Mouse (Mus musculus) liver, embryonic 11.5 days (tissue): ENCODE measurements around the gene Axin1. TPM values are rescaled to one million over a fixed set of nuclear protein-coding genes. Genes with fewer than 3 reads are reported as not detected.
A peak's percentile ranks its signal among the peaks of the same experiment; 100 is the strongest.

ENCODE experiments used
- ATAC-seq: fragments of 200-750 bp; cut with Nextera tagmentation; replicated peaks from 2 replicates; pipeline ENCODE4 v1.8.0; 2017; ENCODE audit warnings: moderate number of reproducible peaks, mild to moderate bottlenecking, moderate TSS enrichment, moderate library complexity; ENCODE audit not compliant: low FRiP score
- DNase-seq: peaks from one replicate; pipeline ENCODE4 v3.0.0-alpha.2; 2017; ENCODE audit warnings: low spot score
- H3K27ac ChIP-seq: fragments of 300-500 bp; sonication (generic); 2 replicates; pipeline ENCODE4 v1.5.1; 2014; ENCODE audit warnings: mild to moderate bottlenecking, low read depth, low read length, control low read depth
- H3K27me3 ChIP-seq: fragments of 300-500 bp; sonication (generic); replicated peaks from 2 replicates; pipeline ENCODE4 v1.6.1; 2014; ENCODE audit warnings: low read length, mixed read lengths; ENCODE audit not compliant: control insufficient read depth, insufficient read depth
- H3K36me3 ChIP-seq: fragments of 300-500 bp; sonication (generic); 2 replicates; pipeline ENCODE4 v1.6.1; 2014; ENCODE audit warnings: mild to moderate bottlenecking, low read length, moderate library complexity, mixed read lengths; ENCODE audit not compliant: control insufficient read depth, insufficient read depth
- H3K4me1 ChIP-seq: fragments of 300-500 bp; sonication (generic); replicated peaks from 2 replicates; pipeline ENCODE4 v1.6.1; 2014; ENCODE audit warnings: low read length, mixed read lengths; ENCODE audit not compliant: control insufficient read depth, insufficient read depth
- H3K4me2 ChIP-seq: fragments of 300-500 bp; sonication (generic); 2 replicates; pipeline ENCODE4 v1.6.1; 2014; ENCODE audit warnings: mild to moderate bottlenecking, control low read depth, moderate library complexity
- H3K4me3 ChIP-seq: fragments of 300-500 bp; sonication (generic); 2 replicates; pipeline ENCODE4 v1.5.1; 2014; ENCODE audit warnings: low read depth, low read length, control low read depth
- H3K9ac ChIP-seq: fragments of 300-500 bp; sonication (generic); 2 replicates; pipeline ENCODE4 v1.6.1; 2014; ENCODE audit warnings: low read depth, low read length, control low read depth
- H3K9me3 ChIP-seq: fragments of 300-500 bp; sonication (generic); 2 replicates; pipeline ENCODE4 v1.6.1; 2016; ENCODE audit warnings: low read length, inconsistent platforms, mixed read lengths; ENCODE audit not compliant: control insufficient read depth
- WGBS: fragments of 180-500 bp; shearing (Covaris S2); extraction: QIAGEN DNeasy Blood & Tissue Kit; methylation state at CpG from one replicate; pipeline ENCODE4 v1.1.7; 2014; 5-methylcytosine and 5-hydroxymethylcytosine counted together
- polyA plus RNA-seq: library from polyadenylated mRNA; unstranded; fragments of >200 nt; fragmentation: Nextera tagmentation; extraction: Ambion mirVana; gene quantifications from 2 replicates; pipeline ENCODE4 v1.2.1, GENCODE M21; 2014

Gene Axin1
- polyA plus RNA-seq, 1 experiment from 2014 or later: 13.1 TPM

GRCm38 (mm10) chr17:26232863-26233262 lies 94.4 kb downstream of the Axin1 start:
- Histone ChIP-seq H3K9ac (no peak overlapping the region), H3K36me3 (no peaks in the 10 kb centered on the region), H3K27me3 (no peaks in the 10 kb centered on the region), H3K4me2 (no peak overlapping the region), H3K9me3 (no peaks in the 10 kb centered on the region), H3K4me3 (no peak overlapping the region), H3K27ac (no peak overlapping the region), H3K4me1 (peaks cover 8% of the 10 kb centered on the region)
- WGBS: 65% methylated on average over 8 of the region's 8 CpGs
- DNase-seq (no peak), ATAC-seq (no peak)

GRCm38 (mm10) chr17:26234386-26234785 lies 95.9 kb downstream of the Axin1 start:
- H3K4me1 ChIP-seq: peaks cover 8% of the 10 kb centered on the region
- ATAC-seq (no peak), DNase-seq (no peak)
- no peaks in the 10 kb centered on the region for H3K9me3 ChIP-seq
- no peak overlapping the region for H3K4me2 ChIP-seq
- no peaks in the 10 kb centered on the region for H3K27me3 ChIP-seq
- H3K36me3 ChIP-seq: no peaks in the 10 kb centered on the region
- no peak overlapping the region for H3K27ac ChIP-seq
- WGBS: 92% methylated on average over 8 of the region's 8 CpGs
- no peak overlapping the region for H3K4me3 ChIP-seq
- H3K9ac ChIP-seq: no peak overlapping the region

GRCm38 (mm10) chr17:26235077-26235815 lies 96.8 kb downstream of the Axin1 start:
- DNase-seq (no peak), ATAC-seq (no peak)
- Histone ChIP-seq H3K9me3 (no peaks in the 10 kb centered on the region), H3K27ac (no peak overlapping the region), H3K36me3 (no peaks in the 10 kb centered on the region), H3K27me3 (no peaks in the 10 kb centered on the region), H3K4me3 (no peak overlapping the region), H3K4me1 (peaks cover 13% of the 10 kb centered on the region), H3K4me2 (no peak overlapping the region), H3K9ac (no peak overlapping the region)
- 52% methylated on average over 13 of the region's 13 CpGs for WGBS

GRCm38 (mm10) chr17:26237667-26238066 lies 99.2 kb downstream of the Axin1 start:
- ATAC-seq (0 out of 2 replicates have a peak, but pooled peaks have one; percentile 55), DNase-seq (no peak)
- 62% methylated on average over 10 of the region's 10 CpGs for WGBS
- no peaks in the 10 kb centered on the region for H3K9me3 ChIP-seq
- H3K4me1 ChIP-seq: peaks cover 25% of the 10 kb centered on the region
- H3K4me3 ChIP-seq: no peak overlapping the region
- no peaks in the 10 kb centered on the region for H3K27me3 ChIP-seq
- no peak overlapping the region for H3K27ac ChIP-seq
- peak overlapping the region; percentile 10 for H3K4me2 ChIP-seq
- no peaks in the 10 kb centered on the region for H3K36me3 ChIP-seq
- H3K9ac ChIP-seq: no peak overlapping the region

- Histone ChIP-seq H3K4me3 (no peak overlapping the region), H3K27me3 (no peaks in the 10 kb centered on the region), H3K27ac (no peak overlapping the region; the same call in 1 of the 2 replicates), H3K36me3 (no peaks in the 10 kb centered on the region), H3K9me3 (no peaks in the 10 kb centered on the region), H3K9ac (no peak overlapping the region), H3K4me1 (peaks cover 36% of the 10 kb centered on the region), H3K4me2 (peak overlapping the region; percentile 41)
- ATAC-seq: no peak
- no peak for DNase-seq
- WGBS: 57% methylated on average over 2 of the region's 2 CpGs
Observed at GRCm38 (mm10) chr17:26239551-26239950, 101.1 kb downstream of the Axin1 start.

- ATAC-seq (0 out of 2 replicates have a peak, but pooled peaks have one; percentile 1), DNase-seq (no peak)
- Histone ChIP-seq H3K27me3 (no peaks in the 10 kb centered on the region), H3K9ac (no peak overlapping the region), H3K27ac (peak overlapping the region; percentile 26; the same call in 1 of the 2 replicates), H3K4me2 (peak overlapping the region; percentile 41), H3K9me3 (no peaks in the 10 kb centered on the region), H3K4me1 (peaks cover 37% of the 10 kb centered on the region), H3K4me3 (no peak overlapping the region), H3K36me3 (no peaks in the 10 kb centered on the region)
- 43% methylated on average over 6 of the region's 6 CpGs for WGBS
Observed at GRCm38 (mm10) chr17:26240120-26240790, 101.8 kb downstream of the Axin1 start.

- DNase-seq: no peak
- Histone ChIP-seq H3K27ac (peak overlapping the region; percentile 26; the same call in 1 of the 2 replicates), H3K36me3 (no peaks in the 10 kb centered on the region), H3K27me3 (no peaks in the 10 kb centered on the region), H3K4me3 (no peak overlapping the region), H3K9me3 (no peaks in the 10 kb centered on the region), H3K4me2 (peak overlapping the region; percentile 13; the same call in 1 of the 2 replicates), H3K4me1 (peaks cover 37% of the 10 kb centered on the region), H3K9ac (no peak overlapping the region)
- no peak for ATAC-seq
- WGBS: 74% methylated on average over 6 of the region's 6 CpGs
Observed at GRCm38 (mm10) chr17:26240990-26241389, 102.5 kb downstream of the Axin1 start.

GRCm38 (mm10) chr17:26243471-26244100 lies 105.1 kb downstream of the Axin1 start:
- H3K4me1 ChIP-seq: peaks cover 29% of the 10 kb centered on the region
- peak overlapping the region; percentile 20; the same call in 1 of the 2 replicates for H3K27ac ChIP-seq
- H3K27me3 ChIP-seq: no peaks in the 10 kb centered on the region
- H3K9me3 ChIP-seq: no peaks in the 10 kb centered on the region
- ATAC-seq: peak; percentile 60; the same call in 1 of the 2 replicates
- H3K4me2 ChIP-seq: peak overlapping the region; percentile 83
- WGBS: 1% methylated on average over 32 of the region's 32 CpGs
- H3K9ac ChIP-seq: peak overlapping the region; percentile 61
- H3K4me3 ChIP-seq: peak overlapping the region; percentile 67
- no peaks in the 10 kb centered on the region for H3K36me3 ChIP-seq
- DNase-seq: no peak
